Mouse (Mus musculus) liver, postnatal 0 days (tissue): ENCODE results near the gene Dennd2a.

Experiments
- CTCF ChIP-seq: sonication (generic); IDR thresholded peaks from 2 replicates; pipeline ENCODE4 v1.5.1; 2016; ENCODE audit warnings: antibody characterized with exemption, low read depth
- EP300 ChIP-seq: IDR thresholded peaks from 2 replicates; pipeline ENCODE4 v1.6.1; 2016; ENCODE audit warnings: antibody characterized with exemption, low read depth, mild to moderate bottlenecking

GRCm38 (mm10) chr6:39604565-39604964 lies 46.9 kb upstream of the Dennd2a start:
- TF ChIP-seq CTCF: no peak
- no peak for TF ChIP-seq EP300
